Mouse (Mus musculus): ENCODE data around the gene Cbx2.

The Cbx2 gene

GRCm38 (mm10) chr11:119066841-119067240 is 44.1 kb downstream of the Cbx2 start:
- no peak for DNase-seq

GRCm38 (mm10) chr11:119072239-119072638 is 49.5 kb downstream of the Cbx2 start:
- DNase-seq = no peak

- DNase-seq = no peak
Measured at GRCm38 (mm10) chr11:119072986-119073385, 50.2 kb downstream of the Cbx2 start.

GRCm38 (mm10) chr11:119073876-119074433 is 51.2 kb downstream of the Cbx2 start:
- no peak for DNase-seq

- no peak for DNase-seq
Measured at GRCm38 (mm10) chr11:119075805-119076204, 53.0 kb downstream of the Cbx2 start.

GRCm38 (mm10) chr11:119077755-119078154 is 55.0 kb downstream of the Cbx2 start:
- DNase-seq = no peak

GRCm38 (mm10) chr11:119078691-119079444 is 56.1 kb downstream of the Cbx2 start:
- DNase-seq = peak; percentile 75 to 78

GRCm38 (mm10) chr11:119079445-119079837 is 56.7 kb downstream of the Cbx2 start:
- no peak for DNase-seq

- DNase-seq = no peak
Measured at GRCm38 (mm10) chr11:119080461-119081147, 57.8 kb downstream of the Cbx2 start.
